Mouse (Mus musculus) lung, postnatal 0 days (tissue): ENCODE measurements around the gene Slc4a7.

Experiments
- CTCF ChIP-seq: IDR thresholded peaks from 2 replicates; pipeline ENCODE4 v1.5.1; 2016; ENCODE audit warnings: antibody characterized with exemption, mild to moderate bottlenecking
- EP300 ChIP-seq: IDR thresholded peaks from 2 replicates; pipeline ENCODE4 v1.6.1; 2016; ENCODE audit warnings: antibody characterized with exemption, mild to moderate bottlenecking, control low read depth

DNA sequence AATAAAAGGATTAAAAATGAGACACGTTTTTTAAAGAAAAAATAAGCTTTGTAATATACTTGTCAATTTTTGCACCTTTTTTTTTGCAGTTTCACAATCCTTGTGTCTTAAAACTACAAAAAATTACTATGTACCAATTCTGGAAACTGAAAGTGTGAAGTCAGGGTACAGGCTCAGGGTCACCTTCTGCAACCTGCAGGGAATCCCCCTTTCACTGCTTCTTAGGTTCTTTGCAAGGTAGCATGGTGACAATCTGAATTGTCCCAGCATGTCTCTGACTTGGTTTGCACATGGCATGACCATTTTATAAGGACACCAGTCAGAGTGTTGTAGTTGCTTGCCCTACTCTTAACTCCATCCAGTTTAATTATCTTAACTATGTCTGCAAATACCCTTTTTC lies 82.1 kb downstream of the Slc4a7 start:
- no peak for TF ChIP-seq CTCF
- TF ChIP-seq EP300 = no peak
